Mouse (Mus musculus) E14TG2a.4 (cell line): Measurements from ENCODE around the gene Ulk2.
"Not testable (repeated sequence)": the region's sequence is repeated elsewhere in the genome, so short reads cannot be mapped to it uniquely, and the experiment has no call there.

Experiments used
- H3K27me3 ChIP-seq: 2 replicates; pipeline ENCODE4 v1.6.1; 2014; ENCODE audit warnings: low read length, control low read depth; ENCODE audit not compliant: insufficient read depth
- H3K36me3 ChIP-seq: 2 replicates; pipeline ENCODE4 v1.6.1; 2014; ENCODE audit warnings: low read length, control low read depth; ENCODE audit not compliant: insufficient read depth
- H3K4me1 ChIP-seq: replicated peaks from 2 replicates; pipeline ENCODE4 v1.6.1; 2014; ENCODE audit warnings: low read depth, low read length, control low read depth
- H3K4me3 ChIP-seq: replicated peaks from 2 replicates; pipeline ENCODE4 v1.5.1; 2014; ENCODE audit warnings: mild to moderate bottlenecking, low read length
- H3K9me3 ChIP-seq: 2 replicates; pipeline ENCODE4 v1.6.1; 2014; ENCODE audit warnings: low read length, control low read depth
- CTCF ChIP-seq: conservative IDR thresholded peaks from 2 replicates; pipeline ENCODE4 v1.5.1; 2014; ENCODE audit warnings: low read length
- NANOG ChIP-seq: IDR thresholded peaks from 2 replicates; pipeline ENCODE4 v1.6.1; 2014; ENCODE audit warnings: borderline replicate concordance, low read length, mixed read lengths
- POU5F1 ChIP-seq: IDR thresholded peaks from 2 replicates; pipeline ENCODE4 v1.6.1; 2014; ENCODE audit warnings: low read length, borderline replicate concordance

Gene Ulk2

GRCm38 (mm10) chr11:61854211-61854987 is 474 bp downstream of the Ulk2 start:
- Histone ChIP-seq H3K4me1 (peaks cover 10% of the 10 kb centered on the region), H3K36me3 (no peaks in the 10 kb centered on the region), H3K4me3 (peak overlapping the region; percentile 95), H3K27me3 (peaks cover 30% of the 10 kb centered on the region), H3K9me3 (no peaks in the 10 kb centered on the region)
- TF ChIP-seq CTCF (no peak), POU5F1 (no peak), NANOG (no peak)

- TF ChIP-seq NANOG (no peak), POU5F1 (no peak), CTCF (no peak)
- no peaks in the 10 kb centered on the region for H3K36me3 ChIP-seq
- H3K9me3 ChIP-seq, result no peaks in the 10 kb centered on the region
- peak overlapping the region; percentile 95 for H3K4me3 ChIP-seq
- peaks cover 4% of the 10 kb centered on the region; the same call in 1 of the 2 replicates for H3K4me1 ChIP-seq
- H3K27me3 ChIP-seq, result peaks cover 30% of the 10 kb centered on the region
Measured at GRCm38 (mm10) chr11:61853659-61854058, 1.2 kb downstream of the Ulk2 start.

GRCm38 (mm10) chr11:61852916-61853315 is 2.0 kb downstream of the Ulk2 start:
- peaks cover 4% of the 10 kb centered on the region; the same call in 1 of the 2 replicates for H3K4me1 ChIP-seq
- no peak for TF ChIP-seq CTCF
- TF ChIP-seq NANOG, result no peak
- TF ChIP-seq POU5F1, result no peak
- H3K27me3 ChIP-seq, result peaks cover 27% of the 10 kb centered on the region
- no peaks in the 10 kb centered on the region for H3K36me3 ChIP-seq
- no peaks in the 10 kb centered on the region for H3K9me3 ChIP-seq
- H3K4me3 ChIP-seq, result no peak overlapping the region

GRCm38 (mm10) chr11:61851195-61851594 is 3.7 kb downstream of the Ulk2 start:
- no peak overlapping the region for H3K4me3 ChIP-seq
- H3K27me3 ChIP-seq, result peaks cover 18% of the 10 kb centered on the region
- TF ChIP-seq CTCF (no peak), POU5F1 (no peak), NANOG (no peak)
- H3K36me3 ChIP-seq, result no peaks in the 10 kb centered on the region
- H3K4me1 ChIP-seq, result peaks cover 4% of the 10 kb centered on the region; the same call in 1 of the 2 replicates
- no peaks in the 10 kb centered on the region for H3K9me3 ChIP-seq

GRCm38 (mm10) chr11:61840663-61841062 is 14.2 kb downstream of the Ulk2 start:
- not testable (repeated sequence) for H3K36me3 ChIP-seq, H3K9me3 ChIP-seq, H3K4me3 ChIP-seq, H3K4me1 ChIP-seq, H3K27me3 ChIP-seq

- Histone ChIP-seq H3K27me3 (no peaks in the 10 kb centered on the region), H3K9me3 (no peaks in the 10 kb centered on the region), H3K4me3 (no peak overlapping the region), H3K36me3 (no peaks in the 10 kb centered on the region), H3K4me1 (no peaks in the 10 kb centered on the region)
- TF ChIP-seq NANOG (no peak), CTCF (no peak)
Measured at GRCm38 (mm10) chr11:61839940-61840339, 14.9 kb downstream of the Ulk2 start.

- no peaks in the 10 kb centered on the region for H3K27me3 ChIP-seq
- TF ChIP-seq POU5F1, result no peak
- TF ChIP-seq CTCF, result no peak
- no peak for TF ChIP-seq NANOG
- H3K9me3 ChIP-seq, result no peaks in the 10 kb centered on the region
- H3K36me3 ChIP-seq, result no peaks in the 10 kb centered on the region
- H3K4me3 ChIP-seq, result no peak overlapping the region
- H3K4me1 ChIP-seq, result no peaks in the 10 kb centered on the region
Measured at GRCm38 (mm10) chr11:61839182-61839581, 15.7 kb downstream of the Ulk2 start.

GRCm38 (mm10) chr11:61809793-61810192 is 45.1 kb downstream of the Ulk2 start:
- no peaks in the 10 kb centered on the region for H3K9me3 ChIP-seq
- H3K27me3 ChIP-seq, result no peaks in the 10 kb centered on the region
- no peak overlapping the region for H3K4me3 ChIP-seq

GRCm38 (mm10) chr11:61808551-61809117 is 46.2 kb downstream of the Ulk2 start:
- no peak for TF ChIP-seq NANOG
- TF ChIP-seq POU5F1, result no peak
- TF ChIP-seq CTCF, result no peak
- no peak overlapping the region for H3K4me3 ChIP-seq
- H3K36me3 ChIP-seq, result no peaks in the 10 kb centered on the region
- no peaks in the 10 kb centered on the region for H3K27me3 ChIP-seq
- no peaks in the 10 kb centered on the region for H3K9me3 ChIP-seq
- H3K4me1 ChIP-seq, result peaks cover 15% of the 10 kb centered on the region

More at GRCm38 (mm10) chr11:61809793-61810192, 45.1 kb downstream of the Ulk2 start:
- Histone ChIP-seq H3K4me1 (peaks cover 15% of the 10 kb centered on the region), H3K36me3 (no peaks in the 10 kb centered on the region)
- TF ChIP-seq POU5F1, result no peak
- TF ChIP-seq NANOG, result no peak
- no peak for TF ChIP-seq CTCF

GRCm38 (mm10) chr11:61793441-61793840 is 61.4 kb downstream of the Ulk2 start:
- Histone ChIP-seq H3K9me3 (no peaks in the 10 kb centered on the region), H3K4me1 (no peaks in the 10 kb centered on the region), H3K4me3 (no peak overlapping the region), H3K27me3 (no peaks in the 10 kb centered on the region), H3K36me3 (no peaks in the 10 kb centered on the region)
- TF ChIP-seq CTCF (no peak), NANOG (no peak), POU5F1 (no peak)
